13 mouse cellular contexts compared by ENCODE assay signal in genomic region chr12:69766185-69766904, GRCm38 (mm10). TPM values are rescaled to one million over a fixed set of nuclear protein-coding genes. Genes with fewer than 3 reads are reported as not detected.
DNase-seq lines count a peak whose midpoint lies in the region; ATAC-seq and TF ChIP-seq lines count a peak whose summit lies in the region.
"Had no signal": no experiment of that assay in that cellular context is flagged by ENCODE, and none has a peak within 500 bp of the region (broad histone marks: within the 10 kb centered on the region; RNA-seq: fewer than 3 reads in every experiment).

No protein-coding gene starts in this region.

- H3K27me3 ChIP-seq in liver, embryonic 11.5 days (replicated peaks; ENCODE audit: control insufficient read depth, insufficient read depth, low read length): no peaks in the 10 kb centered on the region
- H3K27me3 ChIP-seq in kidney, embryonic 15.5 days: no peaks in the 10 kb centered on the region
- H3K27me3 ChIP-seq in liver, embryonic 16.5 days (ENCODE audit: control insufficient read depth, insufficient read depth, low read depth, low read length): no peaks in the 10 kb centered on the region
- H3K27me3 ChIP-seq: heart, embryonic 15.5 days had no signal

- intact Hi-C loops in heart, postnatal 36 days (cut with DNase I): no loop called here

- DNase-seq in liver: peak; percentile 26
- DNase-seq in liver, embryonic 11.5 days (ENCODE audit: low spot score): no peak
- no peak for DNase-seq in gastrocnemius, postnatal 10 days
- DNase-seq in heart, postnatal 36 days: no peak
- DNase-seq: cerebellum, adult 9-10 months; thymus, postnatal 36 days had no signal

- TF ChIP-seq POLR2A in bone marrow, adult 2 months (IDR thresholded peaks at IDR 0.05; ENCODE audit: borderline replicate concordance, control insufficient read depth, low read depth, low read length): no peak

- peaks cover 14% of the 10 kb centered on the region for H3K4me1 ChIP-seq in liver, embryonic 11.5 days (replicated peaks; ENCODE audit: control insufficient read depth, insufficient read depth, low read length)
- H3K4me1 ChIP-seq in bone marrow, adult 2 months (ENCODE audit: control insufficient read depth, insufficient read depth, low read length): peaks cover 5% of the 10 kb centered on the region
- peaks cover 27% of the 10 kb centered on the region for H3K4me1 ChIP-seq in kidney, embryonic 15.5 days
- H3K4me1 ChIP-seq in liver, embryonic 16.5 days (ENCODE audit: control insufficient read depth, low read depth, low read length): peaks cover 32% of the 10 kb centered on the region
- H3K4me1 ChIP-seq: heart, embryonic 15.5 days had no signal

- WGBS in liver, embryonic 11.5 days: 67% methylated on average over 10 of the region's 10 CpGs
- 73% methylated on average over 10 of the region's 10 CpGs for WGBS in bone marrow, adult 2 months
- 50% methylated on average over 10 of the region's 10 CpGs for WGBS in kidney, embryonic 15.5 days
- WGBS in liver, embryonic 16.5 days (ENCODE audit: insufficient replicate concordance): 64% methylated on average over 10 of the region's 10 CpGs

- no peak for TF ChIP-seq CTCF in bone marrow, adult 2 months (IDR thresholded peaks at IDR 0.05; ENCODE audit: control insufficient read depth, insufficient read depth, low read length)

- H3K36me3 ChIP-seq in liver, embryonic 11.5 days (ENCODE audit: control insufficient read depth, insufficient read depth, low read length): no peaks in the 10 kb centered on the region
- no peaks in the 10 kb centered on the region for H3K36me3 ChIP-seq in kidney, embryonic 15.5 days
- H3K36me3 ChIP-seq in liver, embryonic 16.5 days (ENCODE audit: control insufficient read depth, insufficient read depth): no peaks in the 10 kb centered on the region
- H3K36me3 ChIP-seq: heart, embryonic 15.5 days had no signal

- H3K9me3 ChIP-seq in liver, embryonic 11.5 days (ENCODE audit: control insufficient read depth, low read length): no peaks in the 10 kb centered on the region
- H3K9me3 ChIP-seq in kidney, embryonic 15.5 days (replicated peaks): no peaks in the 10 kb centered on the region; the same call in 1 of the 2 replicates
- H3K9me3 ChIP-seq in liver, embryonic 16.5 days (replicated peaks; ENCODE audit: control insufficient read depth, low read length): no peaks in the 10 kb centered on the region
- H3K9me3 ChIP-seq: heart, embryonic 15.5 days had no signal

- no peak overlapping the region for H3K27ac ChIP-seq in liver, embryonic 11.5 days (ENCODE audit: low read depth, low read length)
- H3K27ac ChIP-seq in bone marrow, adult 2 months (ENCODE audit: control insufficient read depth, insufficient read depth, low read depth, low read length, poor library complexity): peak overlapping the region; percentile 5; the same call in 1 of the 2 replicates
- peak overlapping the region; percentile 22; the same call in 1 of the 2 replicates for H3K27ac ChIP-seq in kidney, embryonic 15.5 days
- H3K27ac ChIP-seq in liver, embryonic 16.5 days (ENCODE audit: low read length): 0 out of 2 replicates have a peak overlapping the region, but pooled peaks have one; percentile 12
- H3K27ac ChIP-seq: heart, embryonic 15.5 days; left cerebral cortex, adult 2 months had no signal

- ATAC-seq in liver, embryonic 11.5 days (replicated peaks; ENCODE audit: low FRiP score): no peak
- peak; percentile 55 for ATAC-seq in kidney, embryonic 15.5 days (replicated peaks; ENCODE audit: low FRiP score)
- peak; percentile 43; the same call in 1 of the 2 replicates for ATAC-seq in liver, embryonic 16.5 days (ENCODE audit: low read depth)
- ATAC-seq in frontal cortex, adult (ENCODE audit: low TSS enrichment): no peak
- ATAC-seq: midbrain, embryonic 16.5 days had no signal

- H3K4me3 ChIP-seq in liver, embryonic 11.5 days (ENCODE audit: low read depth, low read length): no peak overlapping the region
- H3K4me3 ChIP-seq in bone marrow, adult 2 months (replicated peaks; ENCODE audit: control insufficient read depth, low read depth, low read length): no peak overlapping the region
- H3K4me3 ChIP-seq in kidney, embryonic 15.5 days (replicated peaks): no peak overlapping the region
- H3K4me3 ChIP-seq in liver, embryonic 16.5 days (ENCODE audit: low read depth, low read length): no peak overlapping the region
- H3K4me3 ChIP-seq: heart, embryonic 15.5 days; left cerebral cortex, adult 2 months had no signal

- H3K9ac ChIP-seq in liver, embryonic 11.5 days (ENCODE audit: low read depth, low read length): no peak overlapping the region
- no peak overlapping the region for H3K9ac ChIP-seq in kidney, embryonic 15.5 days
- no peak overlapping the region for H3K9ac ChIP-seq in liver, embryonic 16.5 days (ENCODE audit: low read depth, low read length)
- H3K9ac ChIP-seq: heart, embryonic 15.5 days had no signal

- no peak overlapping the region for H3K4me2 ChIP-seq in liver, embryonic 11.5 days
- no peak overlapping the region for H3K4me2 ChIP-seq in kidney, embryonic 15.5 days
- no peak overlapping the region for H3K4me2 ChIP-seq in liver, embryonic 16.5 days (ENCODE audit: low read depth, low read length)
- H3K4me2 ChIP-seq: heart, embryonic 15.5 days had no signal

RNA-seq across cellular contexts. Expression of gene Cdkl1, which starts 24.7 kb away (rescaled TPM):
- 0.21 and 0.52 TPM in 2 replicates for polyA plus RNA-seq in liver, embryonic 11.5 days (2014; fragmentation: Nextera tagmentation; extraction: Ambion mirVana)
- polyA plus RNA-seq in bone marrow, adult 2 months (2011; ENCODE audit: insufficient read depth, insufficient read length, low replicate concordance, missing spikeins): 3.9 and 5.0 TPM in 2 replicates
- polyA plus RNA-seq in kidney, embryonic 15.5 days (2015; fragmentation: Nextera tagmentation; extraction: Ambion mirVana): 21.4 and 24.7 TPM in 2 replicates
- 1.7 TPM in 2 replicates for polyA plus RNA-seq in liver, embryonic 16.5 days (2015; fragmentation: Nextera tagmentation; extraction: Ambion mirVana)
- total RNA-seq in gastrocnemius, postnatal 10 days (2021): 1 to 10 TPM; 1.4 to 2.1 TPM
- total RNA-seq in heart, postnatal 36 days (2021): 10 to 100 TPM in 1 of 2 experiments, 1 to 10 TPM in 1; 6.3 to 13.9 TPM

RNA-seq across cellular contexts. Expression of gene Atp5s, which starts 41.6 kb away (rescaled TPM):
- polyA plus RNA-seq in liver, embryonic 11.5 days (2014; fragmentation: Nextera tagmentation; extraction: Ambion mirVana): 30.0 and 34.3 TPM in 2 replicates
- 8.4 and 11.4 TPM in 2 replicates for polyA plus RNA-seq in bone marrow, adult 2 months (2011; ENCODE audit: insufficient read depth, insufficient read length, low replicate concordance, missing spikeins)
- polyA plus RNA-seq in kidney, embryonic 15.5 days (2015; fragmentation: Nextera tagmentation; extraction: Ambion mirVana): 30.7 and 31.0 TPM in 2 replicates
- 16.7 and 18.4 TPM in 2 replicates for polyA plus RNA-seq in liver, embryonic 16.5 days (2015; fragmentation: Nextera tagmentation; extraction: Ambion mirVana)
- 10 to 100 TPM in 1 of 2 experiments, 1 to 10 TPM in 1; 8.4 to 12.1 TPM for total RNA-seq in gastrocnemius, postnatal 10 days (2021)
- 10 to 100 TPM; 30.3 to 31.9 TPM for total RNA-seq in heart, postnatal 36 days (2021)

RNA-seq across cellular contexts. Expression of gene L2hgdh, which starts 41.7 kb away (rescaled TPM):
- 25.0 and 26.8 TPM in 2 replicates for polyA plus RNA-seq in liver, embryonic 11.5 days (2014; fragmentation: Nextera tagmentation; extraction: Ambion mirVana)
- polyA plus RNA-seq in bone marrow, adult 2 months (2011; ENCODE audit: insufficient read depth, insufficient read length, low replicate concordance, missing spikeins): 2.2 and 6.8 TPM in 2 replicates
- polyA plus RNA-seq in kidney, embryonic 15.5 days (2015; fragmentation: Nextera tagmentation; extraction: Ambion mirVana): 22.3 TPM in 2 replicates
- polyA plus RNA-seq in liver, embryonic 16.5 days (2015; fragmentation: Nextera tagmentation; extraction: Ambion mirVana): 11.6 and 12.2 TPM in 2 replicates
- total RNA-seq in gastrocnemius, postnatal 10 days (2021): 10 to 100 TPM; 31.1 to 32.6 TPM
- 10 to 100 TPM; 47.4 to 53.7 TPM for total RNA-seq in heart, postnatal 36 days (2021)

Comparison
In these comparisons a context has a peak if more than half of its experiments do, and no peak if none do; other contexts are left out.
1. ATAC-seq: peak in kidney, embryonic 15.5 days (single experiment) and liver, embryonic 16.5 days (single experiment); none in liver, embryonic 11.5 days (single experiment) and frontal cortex, adult (single experiment).